Mouse (Mus musculus) forebrain, embryonic 12.5 days (tissue): ENCODE measurements around the gene Tpm1. TPM values are rescaled to one million over a fixed set of nuclear protein-coding genes. Genes with fewer than 3 reads are reported as not detected.
A peak's percentile ranks its signal among the peaks of the same experiment; 100 is the strongest.

Experiments used
- ATAC-seq: fragments of 200-750 bp; cut with Nextera tagmentation; 2 replicates; pipeline ENCODE4 v1.8.0; 2017; ENCODE audit warnings: moderate TSS enrichment; ENCODE audit not compliant: low FRiP score
- H3K27ac ChIP-seq: fragments of 300-500 bp; sonication (generic); 2 replicates; pipeline ENCODE4 v1.5.1; 2016; ENCODE audit warnings: mild to moderate bottlenecking
- H3K27me3 ChIP-seq: fragments of 300-500 bp; sonication (generic); 2 replicates; pipeline ENCODE4 v1.6.1; 2016; ENCODE audit warnings: mild to moderate bottlenecking
- H3K36me3 ChIP-seq: fragments of 300-500 bp; sonication (generic); replicated peaks from 2 replicates; pipeline ENCODE4 v1.6.1; 2016; ENCODE audit warnings: mild to moderate bottlenecking
- H3K4me1 ChIP-seq: fragments of 300-500 bp; sonication (generic); 2 replicates; pipeline ENCODE4 v1.6.1; 2016
- H3K4me2 ChIP-seq: fragments of 300-500 bp; sonication (generic); 2 replicates; pipeline ENCODE4 v1.6.1; 2016; ENCODE audit warnings: mild to moderate bottlenecking, moderate library complexity
- H3K4me3 ChIP-seq: fragments of 300-500 bp; sonication (generic); replicated peaks from 2 replicates; pipeline ENCODE4 v1.5.1; 2016; ENCODE audit warnings: mild to moderate bottlenecking
- H3K9ac ChIP-seq: fragments of 300-500 bp; sonication (generic); 2 replicates; pipeline ENCODE4 v1.6.1; 2016; ENCODE audit warnings: mild to moderate bottlenecking
- H3K9me3 ChIP-seq: fragments of 300-500 bp; sonication (generic); 2 replicates; pipeline ENCODE4 v1.6.1; 2016
- WGBS: fragments of 180-500 bp; shearing (Covaris S2); methylation state at CpG from one replicate; pipeline ENCODE4 v1.1.7; 2016; 5-methylcytosine and 5-hydroxymethylcytosine counted together
- polyA plus RNA-seq: library from polyadenylated mRNA; unstranded; fragments of >200 nt; fragmentation: Nextera tagmentation; extraction: Ambion mirVana; gene quantifications from 2 replicates; pipeline ENCODE4 v1.2.1, GENCODE M21; 2016

Gene Tpm1
- polyA plus RNA-seq, 1 experiment from 2014 or later: 280 TPM

DNA sequence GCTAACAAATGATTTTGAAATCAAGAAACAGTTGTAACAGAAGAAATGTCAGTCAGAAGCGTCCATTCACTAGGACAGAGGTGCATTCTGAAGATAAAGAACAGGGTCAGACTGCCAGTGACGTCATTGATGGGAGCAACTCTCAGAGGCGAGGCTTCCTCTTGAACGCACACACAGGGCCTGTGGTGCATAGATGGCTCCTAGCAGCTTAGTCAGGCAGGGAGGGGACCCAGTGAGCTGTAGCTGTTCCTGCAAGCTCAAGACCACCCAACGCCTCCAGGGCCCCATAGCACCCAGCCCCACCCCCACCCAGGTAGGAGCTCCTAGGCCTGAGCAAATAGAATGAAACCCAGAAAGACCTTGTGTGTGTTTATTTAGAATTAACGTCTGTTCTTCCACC lies 21.9 kb upstream of the Tpm1 start:
- H3K27ac ChIP-seq: no peak overlapping the region
- H3K9ac ChIP-seq: no peak overlapping the region
- H3K27me3 ChIP-seq: no peaks in the 10 kb centered on the region
- H3K4me2 ChIP-seq: no peak overlapping the region
- no peak for ATAC-seq
- H3K9me3 ChIP-seq: no peaks in the 10 kb centered on the region
- no peaks in the 10 kb centered on the region for H3K36me3 ChIP-seq
- WGBS: 22% methylated on average over 6 of the region's 6 CpGs
- no peak overlapping the region for H3K4me3 ChIP-seq
- peaks cover 7% of the 10 kb centered on the region; the same call in 1 of the 2 replicates for H3K4me1 ChIP-seq

DNA sequence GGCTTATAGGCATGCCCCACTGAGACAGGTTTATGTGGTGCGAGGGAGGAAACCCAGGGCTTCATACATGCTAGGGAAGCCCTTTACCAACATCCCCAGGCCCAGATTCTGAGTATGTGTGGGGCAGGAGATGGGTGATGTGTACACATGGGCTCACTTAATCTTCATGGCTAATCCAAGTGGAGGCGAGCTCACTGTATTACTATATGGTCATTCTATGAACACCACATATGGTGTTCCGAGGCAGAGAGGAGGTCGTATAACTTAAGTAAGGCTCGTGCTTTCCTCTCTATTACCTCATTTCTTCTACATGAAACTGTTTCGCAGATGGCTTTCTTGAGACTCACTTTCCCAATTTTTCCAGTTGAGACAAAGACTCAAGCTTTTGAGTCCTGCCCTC lies 17.4 kb upstream of the Tpm1 start:
- Histone ChIP-seq H3K4me3 (no peak overlapping the region), H3K27ac (no peak overlapping the region), H3K36me3 (no peaks in the 10 kb centered on the region), H3K4me2 (no peak overlapping the region), H3K9ac (no peak overlapping the region), H3K27me3 (no peaks in the 10 kb centered on the region), H3K4me1 (peaks cover 7% of the 10 kb centered on the region; the same call in 1 of the 2 replicates), H3K9me3 (no peaks in the 10 kb centered on the region)
- 92% methylated on average over 6 of the region's 6 CpGs for WGBS
- no peak for ATAC-seq

DNA sequence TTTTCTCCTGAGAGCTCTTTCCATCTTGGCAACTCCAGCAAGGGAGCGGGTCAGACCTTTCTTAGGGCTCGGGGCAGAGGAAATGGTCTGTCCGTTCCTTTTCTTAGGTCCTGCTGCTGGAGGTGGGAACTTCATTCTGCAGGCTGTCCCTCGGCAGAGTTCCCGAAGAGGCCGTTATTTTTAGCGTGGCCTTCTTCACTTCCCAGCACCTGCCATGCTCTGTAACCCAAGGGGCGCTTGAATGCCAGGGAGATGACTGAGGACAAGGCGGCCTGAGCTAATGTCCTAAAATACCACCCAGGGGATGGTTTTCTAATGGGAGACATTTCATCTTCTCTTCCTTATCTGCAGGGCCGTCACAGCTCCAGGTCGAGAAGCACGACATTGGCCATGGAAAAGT lies 10.5 kb upstream of the Tpm1 start:
- WGBS: 90% methylated on average over 12 of the region's 12 CpGs
- Histone ChIP-seq H3K4me3 (no peak overlapping the region), H3K4me2 (no peak overlapping the region), H3K36me3 (no peaks in the 10 kb centered on the region), H3K9ac (no peak overlapping the region), H3K9me3 (no peaks in the 10 kb centered on the region), H3K27me3 (no peaks in the 10 kb centered on the region), H3K4me1 (no peaks in the 10 kb centered on the region), H3K27ac (no peak overlapping the region)
- ATAC-seq: no peak

DNA sequence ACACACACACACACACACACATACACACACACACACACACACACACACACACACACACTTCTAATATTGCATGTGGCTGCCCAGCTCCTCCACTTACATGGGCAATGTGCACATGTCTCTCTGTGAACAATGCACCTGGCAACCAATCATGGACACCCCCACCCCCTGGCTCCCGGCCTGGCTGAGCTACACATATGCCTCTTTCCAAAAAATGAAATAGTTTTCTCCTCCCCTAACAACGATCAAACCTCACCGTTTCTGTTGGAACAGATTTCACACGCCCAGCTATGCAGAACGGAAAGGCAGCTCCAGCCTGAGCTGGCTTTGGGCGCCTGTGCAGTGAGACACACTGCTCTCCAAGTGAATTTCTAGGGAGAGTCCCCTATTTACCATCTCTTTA lies 9.2 kb upstream of the Tpm1 start:
- H3K4me2 ChIP-seq: no peak overlapping the region
- no peak overlapping the region for H3K27ac ChIP-seq
- no peaks in the 10 kb centered on the region for H3K9me3 ChIP-seq
- H3K4me1 ChIP-seq: no peaks in the 10 kb centered on the region
- 84% methylated on average over 6 of the region's 6 CpGs for WGBS
- no peak overlapping the region for H3K4me3 ChIP-seq
- no peaks in the 10 kb centered on the region for H3K27me3 ChIP-seq
- H3K36me3 ChIP-seq: no peaks in the 10 kb centered on the region
- no peak overlapping the region for H3K9ac ChIP-seq
- no peak for ATAC-seq

DNA sequence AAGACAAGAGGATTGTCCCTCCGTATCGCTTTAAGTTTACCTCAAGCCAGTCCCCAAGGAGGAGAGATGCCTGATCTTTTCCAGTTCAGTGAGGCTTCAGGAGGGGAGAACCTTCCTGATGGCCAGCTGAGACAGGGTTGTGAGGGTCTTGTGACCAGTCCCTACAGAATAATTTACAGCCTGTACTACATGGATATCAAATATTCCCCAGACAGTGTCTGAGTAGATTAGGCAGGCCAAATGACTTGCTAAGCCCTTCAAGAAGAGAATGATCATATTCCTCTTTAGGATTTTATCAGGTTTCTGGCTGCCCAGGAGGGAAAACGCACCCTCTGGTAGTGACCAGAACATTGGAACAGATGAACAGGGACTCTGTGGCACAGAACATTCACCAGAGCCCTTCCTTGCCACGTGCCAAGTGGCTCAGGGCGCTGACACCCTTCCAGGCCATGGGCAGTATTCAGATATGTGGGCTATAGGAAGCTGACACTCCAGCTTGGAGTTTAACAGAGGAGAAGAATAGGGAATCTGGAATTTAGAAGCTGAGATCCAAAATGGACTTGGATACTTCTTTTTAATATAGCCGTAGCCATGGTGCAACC lies 1.6 kb upstream of the Tpm1 start:
- H3K27me3 ChIP-seq: peaks cover 52% of the 10 kb centered on the region
- no peak overlapping the region for H3K4me2 ChIP-seq
- 80% methylated on average over 6 of the region's 6 CpGs for WGBS

DNA sequence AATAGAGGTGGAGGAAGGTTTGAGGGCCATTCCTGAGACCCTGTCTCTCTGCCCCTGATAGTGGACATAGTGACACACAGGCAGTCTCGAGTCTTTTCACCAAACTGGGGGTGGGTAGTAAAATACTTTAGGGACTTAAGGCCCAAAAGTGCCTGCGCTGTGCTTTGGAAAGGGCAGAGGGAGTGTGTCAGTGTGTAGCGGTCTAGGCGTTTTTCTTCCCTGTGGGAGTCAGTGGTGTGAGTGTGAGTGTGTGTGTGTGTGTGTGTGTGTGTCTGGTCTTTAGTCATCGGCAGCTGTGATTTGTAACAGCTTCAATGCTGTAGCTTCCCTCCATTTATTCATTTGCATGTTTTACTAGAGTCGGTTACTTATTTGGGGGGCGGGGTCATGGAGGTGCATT lies 630 bp upstream of the Tpm1 start:
- H3K9ac ChIP-seq: peak overlapping the region; percentile 62
- peak overlapping the region; percentile 88 for H3K4me2 ChIP-seq
- H3K27me3 ChIP-seq: peaks cover 57% of the 10 kb centered on the region
- peaks cover 40% of the 10 kb centered on the region for H3K4me1 ChIP-seq
- 0 out of 2 replicates have a peak, but pooled peaks have one; percentile 10 for ATAC-seq
- no peaks in the 10 kb centered on the region for H3K36me3 ChIP-seq
- peak overlapping the region; percentile 49 for H3K4me3 ChIP-seq
- no peak overlapping the region for H3K27ac ChIP-seq
- 22% methylated on average over 7 of the region's 7 CpGs for WGBS
- no peaks in the 10 kb centered on the region for H3K9me3 ChIP-seq

More for the DNA sequence above, 1.6 kb upstream of the Tpm1 start:
- H3K27ac ChIP-seq: no peak overlapping the region
- H3K9me3 ChIP-seq: no peaks in the 10 kb centered on the region
- peaks cover 40% of the 10 kb centered on the region for H3K4me1 ChIP-seq
- ATAC-seq: no peak
- no peak overlapping the region for H3K4me3 ChIP-seq
- no peak overlapping the region for H3K9ac ChIP-seq
- H3K36me3 ChIP-seq: no peaks in the 10 kb centered on the region

DNA sequence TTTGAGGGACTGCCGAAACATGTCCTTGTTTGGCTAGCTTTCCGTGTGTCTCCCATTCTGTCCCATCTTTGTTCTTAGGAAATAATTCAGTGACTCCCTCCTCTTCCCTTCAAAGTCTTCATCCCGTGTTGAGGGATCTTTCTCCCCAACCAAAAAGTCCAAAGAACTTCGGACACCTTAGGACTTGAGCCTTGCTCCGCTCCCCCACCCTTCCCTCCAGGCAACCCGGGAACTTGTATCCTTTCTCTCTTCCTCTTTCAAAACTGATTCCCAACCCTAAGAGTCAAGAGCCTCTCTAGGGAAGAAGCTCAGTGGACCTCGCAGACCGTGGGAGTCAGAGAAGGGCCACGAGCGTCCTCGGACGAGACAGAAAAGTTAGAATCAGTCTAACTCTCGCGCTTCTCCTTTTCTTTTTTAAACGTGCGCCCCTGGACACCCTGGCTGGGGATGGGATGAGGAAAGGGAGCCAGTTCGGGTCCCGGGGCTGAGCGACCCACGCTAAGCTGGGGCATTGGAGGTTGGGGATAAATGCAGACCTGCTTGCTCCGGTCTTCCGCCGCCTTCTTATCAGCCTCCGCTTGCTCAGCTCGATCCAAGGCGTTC lies 622 bp downstream of the Tpm1 start:
- H3K27ac ChIP-seq: no peak overlapping the region
- H3K27me3 ChIP-seq: peaks cover 57% of the 10 kb centered on the region
- peak overlapping the region; percentile 62 for H3K9ac ChIP-seq
- H3K9me3 ChIP-seq: no peaks in the 10 kb centered on the region
- H3K36me3 ChIP-seq: no peaks in the 10 kb centered on the region
- no peak for ATAC-seq
- WGBS: under 1% methylated on average over 26 of the region's 26 CpGs
- peak overlapping the region; percentile 49 for H3K4me3 ChIP-seq
- H3K4me2 ChIP-seq: peak overlapping the region; percentile 88
- H3K4me1 ChIP-seq: peaks cover 45% of the 10 kb centered on the region

DNA sequence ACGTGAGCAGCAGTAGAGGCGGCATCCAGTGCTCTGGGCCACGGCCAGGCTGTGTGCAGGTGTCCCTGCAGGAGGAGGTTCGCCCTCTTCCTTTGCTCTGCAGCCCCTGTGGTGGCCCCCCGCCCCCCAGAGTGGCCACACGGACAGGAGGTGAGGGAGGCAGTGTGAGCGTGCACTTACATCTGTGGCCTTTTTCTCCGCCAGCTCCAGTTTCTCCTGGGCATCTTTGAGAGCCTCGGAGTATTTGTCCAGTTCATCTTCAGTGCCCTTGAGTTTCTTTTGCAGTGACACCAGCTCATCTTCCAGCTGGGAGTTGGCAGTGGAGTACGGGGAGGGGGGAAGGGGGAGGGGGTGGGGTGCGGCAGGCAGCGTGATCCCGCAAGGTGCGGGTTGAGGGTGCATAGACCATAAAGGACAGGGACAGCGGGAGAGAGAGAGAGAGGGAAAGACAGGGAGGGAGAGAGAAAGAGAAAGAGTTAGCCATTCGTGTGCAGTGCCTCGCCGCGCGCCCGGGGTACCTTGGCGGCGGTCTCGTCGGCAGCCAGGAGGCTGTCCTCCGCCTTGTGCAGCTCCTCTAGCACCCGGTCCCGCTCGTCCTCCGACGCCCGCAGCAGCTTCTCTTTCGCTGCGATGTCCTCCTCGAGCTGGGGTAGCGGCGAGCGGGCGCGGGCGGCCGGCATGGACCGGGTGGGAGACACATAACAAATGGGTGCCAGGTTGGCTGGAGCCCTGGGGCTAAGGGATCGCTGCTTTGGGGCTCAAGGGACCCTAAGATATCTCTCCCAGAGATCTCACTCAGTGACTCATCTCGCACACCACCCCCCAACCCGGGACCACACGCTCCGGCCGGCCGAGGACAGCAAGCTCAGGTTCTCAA lies 1.4 kb downstream of the Tpm1 start:
- Histone ChIP-seq H3K4me3 (peak overlapping the region; percentile 49), H3K27me3 (peaks cover 57% of the 10 kb centered on the region), H3K9me3 (no peaks in the 10 kb centered on the region), H3K27ac (no peak overlapping the region), H3K36me3 (no peaks in the 10 kb centered on the region), H3K9ac (peak overlapping the region; percentile 62), H3K4me2 (peak overlapping the region; percentile 88), H3K4me1 (peaks cover 47% of the 10 kb centered on the region)
- WGBS: under 1% methylated on average over 44 of the region's 50 CpGs
- ATAC-seq: no peak

DNA sequence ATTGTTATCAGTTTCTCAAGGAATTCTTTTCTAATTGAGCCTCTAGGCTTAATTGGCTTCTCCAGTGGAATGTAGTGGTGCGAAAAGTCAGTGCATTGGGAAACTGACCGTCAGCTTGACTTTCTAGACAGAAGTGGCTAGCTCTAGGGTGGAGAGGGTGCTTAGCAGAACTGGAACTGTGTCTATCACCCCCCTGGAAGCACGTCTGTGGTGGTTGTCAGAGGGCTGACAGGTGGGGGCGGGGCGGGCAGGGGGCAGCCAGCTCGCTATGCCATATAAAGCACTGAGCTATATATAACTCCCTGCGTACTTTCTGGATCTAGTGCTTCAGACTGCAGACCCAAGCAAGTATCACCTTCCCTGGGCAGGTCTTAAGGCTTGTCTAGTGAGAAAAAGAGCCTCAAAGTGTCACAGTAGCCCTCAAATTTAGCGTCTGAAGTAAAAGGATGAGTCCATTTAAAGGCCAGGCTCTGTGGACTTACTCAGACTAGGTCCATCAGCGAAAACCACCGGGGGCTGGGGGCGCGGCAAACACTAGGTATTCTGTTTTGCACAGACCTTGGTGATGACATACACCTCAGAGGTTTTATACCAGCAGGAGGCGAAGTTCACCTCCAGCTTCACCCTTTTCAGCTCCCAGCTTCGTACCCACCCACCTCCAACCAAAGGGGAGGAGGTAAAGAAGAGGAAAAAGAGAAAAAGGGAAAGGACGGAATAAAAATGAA lies 2.2 kb downstream of the Tpm1 start:
- Histone ChIP-seq H3K27ac (no peak overlapping the region), H3K27me3 (peaks cover 57% of the 10 kb centered on the region)

DNA sequence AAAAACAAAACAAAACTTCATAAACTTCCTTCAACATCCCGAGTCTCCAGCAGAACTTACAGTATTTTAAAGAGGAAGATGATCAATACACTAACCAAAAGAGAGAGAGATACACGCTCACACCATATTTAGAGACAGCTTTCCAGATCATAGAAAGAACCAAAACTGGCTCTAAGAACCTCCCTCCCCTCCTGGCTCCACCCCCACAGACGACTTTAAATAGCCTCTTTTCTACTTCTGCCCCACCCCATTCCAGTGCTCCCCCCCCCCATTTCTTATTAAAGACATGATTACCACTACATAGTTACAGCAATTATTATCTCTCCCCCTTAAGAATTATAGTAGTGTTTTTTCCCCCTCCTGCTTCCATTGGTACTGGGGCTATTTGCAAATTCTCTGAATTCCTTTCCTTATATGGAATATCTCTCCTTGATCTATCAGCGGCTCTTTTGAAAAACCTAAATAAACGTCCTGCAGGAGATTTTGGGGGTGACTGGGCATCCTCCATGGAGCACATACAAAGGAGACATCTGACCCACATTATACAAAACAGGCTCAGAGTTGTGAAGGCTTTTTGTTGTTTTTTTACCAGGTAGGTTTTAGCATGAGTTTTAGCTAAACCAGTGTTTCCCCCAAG lies 3.1 kb downstream of the Tpm1 start:
- Histone ChIP-seq H3K9me3 (no peaks in the 10 kb centered on the region), H3K9ac (no peak overlapping the region), H3K4me3 (no peak overlapping the region), H3K27me3 (peaks cover 50% of the 10 kb centered on the region), H3K36me3 (no peaks in the 10 kb centered on the region), H3K27ac (no peak overlapping the region), H3K4me2 (peak overlapping the region; percentile 88; the same call in 1 of the 2 replicates), H3K4me1 (peaks cover 64% of the 10 kb centered on the region)
- no peak for ATAC-seq
- WGBS: 7% methylated on average over 5 of the region's 5 CpGs

More for the DNA sequence above, 2.2 kb downstream of the Tpm1 start:
- no peak for ATAC-seq
- Histone ChIP-seq H3K4me2 (peak overlapping the region; percentile 88), H3K36me3 (no peaks in the 10 kb centered on the region), H3K9me3 (no peaks in the 10 kb centered on the region), H3K4me1 (peaks cover 55% of the 10 kb centered on the region), H3K4me3 (peak overlapping the region; percentile 49), H3K9ac (peak overlapping the region; percentile 62)
- 4% methylated on average over 15 of the region's 15 CpGs for WGBS

DNA sequence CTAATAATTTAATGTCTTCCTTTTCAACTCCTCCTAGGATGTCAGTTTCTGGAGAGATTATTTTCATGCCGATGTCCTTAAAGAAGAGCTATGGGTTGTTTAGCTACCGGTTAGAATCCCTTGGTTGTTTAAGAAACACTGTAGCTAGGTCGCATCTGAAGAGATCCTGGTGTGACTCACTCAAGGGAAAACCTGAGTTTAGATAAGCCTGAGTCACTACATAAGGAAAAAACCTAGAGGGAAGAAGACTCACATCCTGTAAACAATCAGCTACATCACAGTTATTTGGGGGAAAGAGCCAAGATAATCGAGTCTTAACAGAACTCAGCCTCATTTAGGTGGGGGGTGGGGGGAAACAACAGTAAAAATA lies 3.9 kb downstream of the Tpm1 start:
- H3K36me3 ChIP-seq: no peaks in the 10 kb centered on the region
- H3K4me2 ChIP-seq: no peak overlapping the region
- H3K27ac ChIP-seq: no peak overlapping the region
- H3K4me1 ChIP-seq: peaks cover 72% of the 10 kb centered on the region
- no peak for ATAC-seq
- H3K9ac ChIP-seq: no peak overlapping the region
- H3K4me3 ChIP-seq: no peak overlapping the region
- no peaks in the 10 kb centered on the region for H3K9me3 ChIP-seq
- peaks cover 42% of the 10 kb centered on the region for H3K27me3 ChIP-seq
- 37% methylated on average over 4 of the region's 4 CpGs for WGBS
